Mouse (Mus musculus): ENCODE results near the gene Astn2. TPM values are rescaled to one million over a fixed set of nuclear protein-coding genes. Genes with fewer than 3 reads are reported as not detected.
"Not testable (repeated sequence)": the region's sequence is repeated elsewhere in the genome, so short reads cannot be mapped to it uniquely, and the experiment has no call there.

Gene Astn2
- polyA plus RNA-seq, 1 experiment from 2014 or later, result 1.2 TPM

DNA sequence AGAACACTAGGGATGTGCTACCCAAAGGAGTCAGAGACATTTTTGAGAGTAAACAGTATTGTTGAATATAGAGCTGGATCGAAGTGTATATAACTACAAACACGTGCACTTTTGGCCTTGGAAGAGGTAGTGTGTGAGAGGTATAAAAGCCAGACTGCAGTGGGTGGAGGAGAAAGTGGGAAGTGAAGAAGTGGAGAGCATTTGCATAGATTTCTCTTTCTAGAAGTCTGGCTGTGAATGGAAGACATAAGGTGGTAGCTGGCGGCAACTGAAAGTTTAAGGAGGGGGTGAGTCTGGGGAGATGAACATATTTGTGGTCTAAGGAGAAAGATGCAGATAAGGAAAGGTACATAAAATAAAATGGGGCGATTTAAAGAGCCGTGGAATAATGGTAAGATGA lies 709.2 kb downstream of the Astn2 start:
- Histone ChIP-seq H3K4me2 (replicated peaks; ENCODE audit: low read depth, low read length) (no peak overlapping the region), H3K9me3 (ENCODE audit: control insufficient read depth, low read length) (no peaks in the 10 kb centered on the region)
- WGBS, result 89% methylated on average over 5 of the region's 5 CpGs

DNA sequence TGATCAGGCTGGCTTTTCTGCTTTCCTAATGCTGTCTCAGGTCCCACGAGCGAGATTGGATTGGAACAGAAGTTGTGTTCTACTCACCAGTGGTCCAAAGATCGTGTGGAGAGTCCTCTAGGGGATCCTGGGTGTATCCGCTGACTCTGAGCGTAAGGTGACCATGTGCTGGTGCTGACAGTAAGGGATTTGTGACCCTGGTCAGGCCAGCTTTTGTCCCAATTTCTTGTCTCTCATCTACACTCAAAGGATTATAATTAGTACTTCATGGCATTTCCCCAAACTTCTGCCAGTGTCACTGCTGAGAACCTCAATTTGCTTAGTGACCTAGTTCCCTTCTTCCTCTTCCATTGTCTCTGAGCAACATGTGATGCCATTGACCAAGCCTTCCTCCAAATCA lies 710.4 kb downstream of the Astn2 start:
- Histone ChIP-seq H3K9ac (ENCODE audit: low read depth, low read length) (no peak overlapping the region), H3K9me3 (ENCODE audit: control insufficient read depth, low read length) (no peaks in the 10 kb centered on the region), H3K36me3 (ENCODE audit: control insufficient read depth, insufficient read depth, low read length) (no peaks in the 10 kb centered on the region), H3K4me1 (replicated peaks; ENCODE audit: control insufficient read depth, insufficient read depth, low read length) (no peaks in the 10 kb centered on the region), H3K4me3 (ENCODE audit: low read depth, low read length) (no peak overlapping the region), H3K27me3 (ENCODE audit: control insufficient read depth, insufficient read depth, low read length) (no peaks in the 10 kb centered on the region), H3K4me2 (replicated peaks; ENCODE audit: low read depth, low read length) (no peak overlapping the region), H3K27ac (ENCODE audit: low read depth, low read length) (no peak overlapping the region)
- no peak for DNase-seq (ENCODE audit: low spot score)
- 87% methylated on average over 5 of the region's 5 CpGs for WGBS
- ATAC-seq (ENCODE audit: low FRiP score), result no peak

More for the DNA sequence above, 709.2 kb downstream of the Astn2 start:
- DNase-seq (ENCODE audit: low spot score) (no peak), ATAC-seq (ENCODE audit: low FRiP score) (no peak)
- Histone ChIP-seq H3K27ac (ENCODE audit: low read depth, low read length) (no peak overlapping the region), H3K4me1 (replicated peaks; ENCODE audit: control insufficient read depth, insufficient read depth, low read length) (no peaks in the 10 kb centered on the region), H3K27me3 (ENCODE audit: control insufficient read depth, insufficient read depth, low read length) (no peaks in the 10 kb centered on the region), H3K9ac (ENCODE audit: low read depth, low read length) (no peak overlapping the region), H3K4me3 (ENCODE audit: low read depth, low read length) (no peak overlapping the region), H3K36me3 (ENCODE audit: control insufficient read depth, insufficient read depth, low read length) (no peaks in the 10 kb centered on the region)

DNA sequence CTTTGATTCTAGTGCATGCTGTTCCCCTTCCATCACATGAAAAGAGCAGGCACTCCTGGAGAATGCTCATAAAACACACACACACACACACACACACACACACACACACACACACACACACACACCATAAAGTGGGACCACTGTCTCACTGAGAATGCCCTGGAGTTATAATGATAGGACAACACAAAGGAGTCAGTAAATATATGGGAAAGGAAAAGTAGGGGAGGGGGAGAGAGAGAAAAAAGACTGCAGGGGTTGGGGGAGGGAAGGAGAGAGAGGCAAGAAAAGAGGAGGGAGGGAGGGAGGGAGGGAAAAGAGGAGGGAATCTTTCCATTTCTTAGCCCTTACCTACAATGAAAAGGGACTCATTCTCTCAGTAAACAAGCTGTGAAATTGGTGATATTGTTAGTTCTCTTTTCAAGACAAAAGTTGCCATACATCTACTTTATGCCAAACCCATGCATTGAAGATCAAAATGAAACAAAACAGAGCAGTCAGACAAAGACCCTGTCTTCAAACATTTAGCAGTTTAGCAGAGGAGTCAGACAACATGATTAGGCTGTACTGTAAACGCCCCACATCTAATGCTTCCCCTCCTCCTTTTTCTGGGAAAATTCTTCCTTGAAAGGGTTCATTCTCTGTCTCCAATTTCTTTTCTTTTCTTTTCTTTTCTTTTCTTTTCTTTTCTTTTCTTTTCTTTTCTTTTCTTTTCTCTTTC lies 717.2 kb downstream of the Astn2 start:
- Histone ChIP-seq H3K9ac (ENCODE audit: low read depth, low read length) (no peak overlapping the region), H3K4me1 (replicated peaks; ENCODE audit: control insufficient read depth, insufficient read depth, low read length) (no peaks in the 10 kb centered on the region), H3K4me2 (replicated peaks; ENCODE audit: low read depth, low read length) (no peak overlapping the region), H3K27ac (ENCODE audit: low read depth, low read length) (no peak overlapping the region; the same call in 1 of the 2 replicates), H3K27me3 (ENCODE audit: control insufficient read depth, insufficient read depth, low read length) (no peaks in the 10 kb centered on the region), H3K9me3 (ENCODE audit: control insufficient read depth, low read length) (no peaks in the 10 kb centered on the region), H3K4me3 (ENCODE audit: low read depth, low read length) (no peak overlapping the region), H3K36me3 (ENCODE audit: control insufficient read depth, insufficient read depth, low read length) (no peaks in the 10 kb centered on the region)
- WGBS, result 5% methylated on average over 1 of the region's 1 CpGs
- ATAC-seq (ENCODE audit: low FRiP score) (peak; percentile 85), DNase-seq (ENCODE audit: low spot score) (no peak)

DNA sequence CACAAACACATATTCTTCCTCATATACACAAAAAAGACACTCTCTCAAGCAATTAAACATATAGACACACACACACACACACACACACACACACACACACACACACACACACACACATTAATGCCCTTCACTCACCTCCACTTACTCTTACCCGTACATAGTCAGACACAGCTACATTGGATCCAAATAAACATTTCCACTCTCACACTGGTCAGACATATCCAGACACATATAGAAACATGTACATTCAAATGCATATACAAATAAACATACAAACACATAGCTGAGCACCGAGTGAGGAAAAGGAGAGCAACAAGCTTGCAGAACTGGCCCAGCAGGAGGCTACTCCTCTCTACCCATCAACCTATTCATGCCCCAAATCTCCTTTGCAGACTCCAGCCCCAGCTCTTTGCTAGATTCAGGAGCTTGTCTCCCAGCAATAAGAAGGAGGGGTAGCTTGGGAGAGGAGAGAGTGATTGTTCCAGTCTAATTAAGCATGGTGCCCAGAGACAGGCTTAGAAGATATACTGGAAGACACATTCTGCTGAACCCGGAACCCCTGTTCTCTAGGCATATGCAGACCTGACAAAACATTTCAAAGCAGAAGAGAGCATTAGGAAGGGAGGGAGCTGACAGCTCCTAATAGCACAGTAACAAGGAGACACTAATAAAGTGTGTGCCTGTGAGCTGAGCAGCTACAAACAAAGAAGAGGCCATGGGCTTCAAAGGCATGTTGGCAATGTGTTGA lies 718.0 kb downstream of the Astn2 start:
- Histone ChIP-seq H3K36me3 (ENCODE audit: control insufficient read depth, insufficient read depth, low read length) (no peaks in the 10 kb centered on the region), H3K9me3 (ENCODE audit: control insufficient read depth, low read length) (no peaks in the 10 kb centered on the region), H3K4me1 (replicated peaks; ENCODE audit: control insufficient read depth, insufficient read depth, low read length) (no peaks in the 10 kb centered on the region), H3K4me2 (replicated peaks; ENCODE audit: low read depth, low read length) (no peak overlapping the region), H3K9ac (ENCODE audit: low read depth, low read length) (no peak overlapping the region), H3K27me3 (ENCODE audit: control insufficient read depth, insufficient read depth, low read length) (no peaks in the 10 kb centered on the region), H3K4me3 (ENCODE audit: low read depth, low read length) (no peak overlapping the region), H3K27ac (ENCODE audit: low read depth, low read length) (no peak overlapping the region; the same call in 1 of the 2 replicates)
- ATAC-seq (ENCODE audit: low FRiP score) (peak; percentile 87), DNase-seq (ENCODE audit: low spot score) (peak; percentile 19)
- WGBS, result 28% methylated on average over 3 of the region's 3 CpGs

DNA sequence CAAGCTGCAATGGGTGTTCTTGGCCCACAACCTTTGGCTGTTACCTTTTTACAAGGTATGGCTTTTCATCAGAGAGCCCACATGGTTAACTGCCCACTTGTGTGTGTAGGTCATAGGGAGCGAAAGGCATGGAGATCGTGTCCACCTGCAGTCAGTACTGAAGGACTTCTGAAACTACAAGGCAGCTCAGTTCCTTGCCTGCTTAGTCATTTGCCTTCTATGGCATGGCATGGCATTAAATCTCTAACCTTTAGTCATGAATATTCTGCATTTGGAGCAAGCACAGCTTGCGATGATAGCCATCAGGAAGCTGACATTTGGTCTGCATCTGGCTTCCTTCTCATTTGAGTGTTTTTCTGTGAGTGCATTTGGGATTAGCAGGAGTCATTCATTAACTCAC lies 720.0 kb downstream of the Astn2 start:
- H3K4me2 ChIP-seq (replicated peaks; ENCODE audit: low read depth, low read length), result no peak overlapping the region
- DNase-seq (ENCODE audit: low spot score), result no peak
- no peaks in the 10 kb centered on the region for H3K9me3 ChIP-seq (ENCODE audit: control insufficient read depth, low read length)
- ATAC-seq (ENCODE audit: low FRiP score), result no peak
- no peak overlapping the region for H3K9ac ChIP-seq (ENCODE audit: low read depth, low read length)
- H3K4me1 ChIP-seq (replicated peaks; ENCODE audit: control insufficient read depth, insufficient read depth, low read length), result no peaks in the 10 kb centered on the region
- H3K4me3 ChIP-seq (ENCODE audit: low read depth, low read length), result no peak overlapping the region
- H3K36me3 ChIP-seq (ENCODE audit: control insufficient read depth, insufficient read depth, low read length), result no peaks in the 10 kb centered on the region
- no peaks in the 10 kb centered on the region for H3K27me3 ChIP-seq (ENCODE audit: control insufficient read depth, insufficient read depth, low read length)
- H3K27ac ChIP-seq (ENCODE audit: low read depth, low read length), result no peak overlapping the region
- WGBS, result 84% methylated on average over 3 of the region's 3 CpGs

DNA sequence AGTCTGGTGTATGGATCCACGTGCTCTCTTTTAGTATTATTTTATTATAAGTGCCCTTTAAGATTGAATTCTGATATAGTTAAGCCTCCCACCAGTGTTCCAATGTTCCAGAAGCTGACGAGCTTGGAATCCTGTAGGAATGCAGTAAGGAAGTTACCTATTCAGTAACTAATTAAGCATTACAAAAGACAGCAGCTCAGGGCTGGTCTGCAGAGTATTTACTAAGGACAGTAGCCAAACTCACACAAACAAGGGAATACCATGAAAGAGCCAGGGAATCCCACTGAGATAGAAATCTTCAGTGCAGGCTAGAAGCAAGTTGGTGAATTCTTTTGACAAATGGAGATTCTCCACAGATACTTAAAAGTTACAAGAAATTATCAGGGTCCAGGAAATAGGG lies 724.6 kb downstream of the Astn2 start:
- H3K27me3 ChIP-seq (ENCODE audit: control insufficient read depth, insufficient read depth, low read length); H3K9me3 ChIP-seq (ENCODE audit: control insufficient read depth, low read length); H3K36me3 ChIP-seq (ENCODE audit: control insufficient read depth, insufficient read depth, low read length); H3K4me1 ChIP-seq (replicated peaks; ENCODE audit: control insufficient read depth, insufficient read depth, low read length); H3K4me2 ChIP-seq (replicated peaks; ENCODE audit: low read depth, low read length); H3K27ac ChIP-seq (ENCODE audit: low read depth, low read length); DNase-seq (ENCODE audit: low spot score); ATAC-seq (ENCODE audit: low FRiP score); H3K9ac ChIP-seq (ENCODE audit: low read depth, low read length); H3K4me3 ChIP-seq (ENCODE audit: low read depth, low read length): not testable (repeated sequence)
- WGBS, result 43% methylated on average over 2 of the region's 2 CpGs

DNA sequence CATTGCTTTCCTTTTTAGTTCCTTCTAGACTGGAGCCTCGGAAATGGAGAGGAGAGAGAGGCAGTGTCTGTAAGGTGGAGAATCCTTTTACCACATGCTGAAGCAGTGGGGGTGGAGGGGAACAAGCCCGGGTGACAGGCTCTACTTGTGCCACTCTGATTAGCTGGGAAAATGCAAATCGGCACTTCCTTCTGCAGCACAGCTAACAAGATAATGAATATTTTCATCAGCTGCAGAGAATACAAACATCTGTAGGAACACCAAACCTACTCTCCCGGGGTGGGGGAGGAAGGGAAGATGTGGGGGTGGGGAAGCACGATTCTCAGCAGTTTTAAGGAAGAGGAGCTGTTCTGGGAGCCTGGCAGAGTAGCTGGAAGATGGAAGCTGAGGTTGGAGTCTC lies 725.5 kb downstream of the Astn2 start:
- ATAC-seq (ENCODE audit: low FRiP score), result no peak
- DNase-seq (ENCODE audit: low spot score), result no peak
- WGBS, result 32% methylated on average over 5 of the region's 5 CpGs

DNA sequence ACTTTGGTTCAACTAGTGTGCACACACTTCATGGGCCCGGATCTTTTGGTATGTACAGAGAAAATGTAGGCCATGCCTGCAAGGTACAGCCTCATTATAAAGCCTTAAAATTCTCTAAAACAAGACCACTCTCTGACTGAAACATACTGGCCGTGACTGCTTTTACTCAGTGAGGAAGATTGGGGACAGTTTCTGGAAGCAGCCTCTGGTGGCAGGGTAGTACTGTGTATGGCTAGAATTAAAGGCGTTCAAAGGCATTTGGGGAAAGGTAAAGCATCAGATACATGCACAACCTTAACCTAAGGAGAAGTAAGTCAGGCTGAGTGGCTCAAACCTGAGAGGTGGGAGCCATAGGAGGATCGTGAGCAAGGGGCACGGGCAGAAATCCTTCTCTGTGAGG lies 725.9 kb downstream of the Astn2 start:
- no peaks in the 10 kb centered on the region for H3K27me3 ChIP-seq (ENCODE audit: control insufficient read depth, insufficient read depth, low read length)
- H3K27ac ChIP-seq (ENCODE audit: low read depth, low read length), result no peak overlapping the region
- H3K4me3 ChIP-seq (ENCODE audit: low read depth, low read length), result no peak overlapping the region
- no peak for DNase-seq (ENCODE audit: low spot score)
- 67% methylated on average over 5 of the region's 5 CpGs for WGBS
- no peak overlapping the region for H3K4me2 ChIP-seq (replicated peaks; ENCODE audit: low read depth, low read length)
- no peaks in the 10 kb centered on the region for H3K9me3 ChIP-seq (ENCODE audit: control insufficient read depth, low read length)
- peaks cover 2% of the 10 kb centered on the region; the same call in 1 of the 2 replicates for H3K4me1 ChIP-seq (replicated peaks; ENCODE audit: control insufficient read depth, insufficient read depth, low read length)
- no peak for ATAC-seq (ENCODE audit: low FRiP score)
- no peaks in the 10 kb centered on the region for H3K36me3 ChIP-seq (ENCODE audit: control insufficient read depth, insufficient read depth, low read length)
- H3K9ac ChIP-seq (ENCODE audit: low read depth, low read length), result no peak overlapping the region

More for the DNA sequence above, 725.5 kb downstream of the Astn2 start:
- H3K4me1 ChIP-seq (replicated peaks; ENCODE audit: control insufficient read depth, insufficient read depth, low read length), result peaks cover 2% of the 10 kb centered on the region; the same call in 1 of the 2 replicates
- H3K4me2 ChIP-seq (replicated peaks; ENCODE audit: low read depth, low read length), result no peak overlapping the region
- no peaks in the 10 kb centered on the region for H3K9me3 ChIP-seq (ENCODE audit: control insufficient read depth, low read length)
- no peaks in the 10 kb centered on the region for H3K27me3 ChIP-seq (ENCODE audit: control insufficient read depth, insufficient read depth, low read length)
- H3K9ac ChIP-seq (ENCODE audit: low read depth, low read length), result no peak overlapping the region
- H3K36me3 ChIP-seq (ENCODE audit: control insufficient read depth, insufficient read depth, low read length), result no peaks in the 10 kb centered on the region
- H3K4me3 ChIP-seq (ENCODE audit: low read depth, low read length), result no peak overlapping the region
- no peak overlapping the region for H3K27ac ChIP-seq (ENCODE audit: low read depth, low read length)

All from hindbrain, embryonic 11.5 days (tissue).